Mouse (Mus musculus) yolk sac, embryonic 10.5 days (tissue): ENCODE results near the gene Lrrc57.
"Not testable (repeated sequence)": the region's sequence is repeated elsewhere in the genome, so short reads cannot be mapped to it uniquely, and the experiment has no call there.

Experiments
- DNase-seq: peaks from one replicate; pipeline ENCODE4 v3.0.0-alpha.2; 2017; ENCODE audit warnings: low spot score

The Lrrc57 gene

DNA sequence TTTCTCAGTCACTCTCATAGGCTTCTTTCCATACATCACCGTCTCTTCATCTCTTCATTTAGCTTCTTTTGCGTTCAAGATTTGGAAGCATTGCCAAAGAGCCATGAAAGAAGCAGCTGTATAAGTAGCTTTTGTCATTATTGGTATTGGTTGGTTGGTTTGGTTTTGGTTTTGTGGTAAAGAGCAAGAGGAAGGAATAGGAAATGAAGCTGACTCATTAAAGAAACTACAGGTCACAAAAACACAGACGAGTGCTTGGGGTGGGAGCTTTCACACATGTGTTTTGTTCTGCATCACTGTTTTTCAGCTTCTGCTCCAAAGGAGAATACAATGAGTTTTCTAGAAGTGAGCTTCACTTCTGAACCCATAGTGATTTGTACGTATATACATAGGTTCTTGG, 9.8 kb downstream of the Lrrc57 start:
- DNase-seq = no peak

DNA sequence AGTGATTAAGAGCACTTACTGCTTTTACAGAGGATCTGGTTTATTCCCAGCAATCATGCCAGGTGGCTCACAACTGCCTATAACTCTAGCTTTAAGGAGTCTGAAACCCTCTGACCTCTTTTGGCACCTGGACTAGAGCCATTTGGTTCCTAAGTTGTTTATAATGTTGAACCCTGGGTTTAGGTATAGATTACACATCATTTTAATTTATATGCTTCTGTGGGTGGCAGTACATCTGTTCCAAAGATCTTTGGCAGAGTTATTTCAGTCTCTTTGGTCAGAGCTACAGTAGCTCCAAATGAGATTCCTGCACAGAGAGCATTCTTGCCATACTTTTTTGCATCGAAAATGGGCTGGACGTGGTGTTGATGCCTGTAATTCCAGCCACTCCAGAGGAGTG, 11.6 kb downstream of the Lrrc57 start:
- no peak for DNase-seq

DNA sequence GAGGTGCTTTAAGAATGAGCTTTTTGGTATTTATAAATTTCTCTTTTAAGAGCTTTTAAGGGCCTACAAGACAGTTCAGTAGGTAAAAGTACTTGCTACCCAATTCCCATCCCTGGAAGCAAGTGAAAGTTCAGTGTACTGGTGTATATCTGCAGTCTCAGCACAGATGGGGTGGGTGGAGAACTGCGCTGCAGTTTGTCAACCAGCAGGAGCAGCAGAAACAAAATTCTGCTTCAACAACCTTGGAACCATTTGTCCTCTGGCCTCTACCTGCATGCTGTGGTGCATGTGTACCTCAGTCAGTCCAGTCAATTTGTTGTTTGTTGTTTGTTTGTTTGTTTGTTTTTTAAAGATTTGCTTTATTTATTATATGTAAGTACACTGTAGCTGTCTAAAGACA, 17.1 kb downstream of the Lrrc57 start:
- no peak for DNase-seq

DNA sequence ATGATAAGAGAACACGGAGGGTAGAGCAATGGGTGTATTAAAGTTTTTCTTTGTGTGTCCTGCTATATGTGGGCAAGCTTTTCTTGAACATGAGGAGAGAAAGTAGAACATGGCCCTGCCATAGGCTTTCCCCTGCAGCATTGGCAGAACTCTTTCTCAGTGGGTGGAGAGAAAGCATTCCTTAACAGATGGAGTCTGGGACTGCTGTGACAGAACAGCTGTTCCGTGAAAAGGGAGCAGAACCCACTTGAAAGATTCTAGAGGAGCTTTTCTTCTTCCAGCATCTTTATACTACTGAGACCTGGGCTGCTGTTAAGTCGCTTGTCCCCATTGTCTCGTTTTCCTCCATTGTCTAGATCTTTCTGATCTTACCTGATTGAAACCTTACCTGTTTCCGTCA, 19.6 kb downstream of the Lrrc57 start:
- DNase-seq = no peak

DNA sequence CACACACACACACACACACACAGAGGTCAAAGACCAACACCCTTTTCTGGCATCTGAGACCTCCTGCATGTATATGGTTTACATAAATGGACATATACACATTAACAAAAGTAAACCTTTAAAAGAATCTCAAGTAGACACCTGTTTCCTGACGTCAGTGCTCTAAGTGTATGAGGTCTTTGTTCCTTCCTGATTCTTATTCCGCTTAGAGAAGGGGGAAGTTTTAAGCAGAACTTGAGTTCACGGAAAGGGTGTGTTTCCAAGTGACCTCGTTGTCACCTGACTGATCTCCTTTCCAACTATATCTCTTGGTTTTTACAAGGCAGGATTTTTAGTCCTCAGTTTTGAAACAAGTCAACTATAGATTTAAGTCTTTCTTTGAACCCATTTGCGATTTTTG, 31.0 kb downstream of the Lrrc57 start:
- DNase-seq = no peak

DNA sequence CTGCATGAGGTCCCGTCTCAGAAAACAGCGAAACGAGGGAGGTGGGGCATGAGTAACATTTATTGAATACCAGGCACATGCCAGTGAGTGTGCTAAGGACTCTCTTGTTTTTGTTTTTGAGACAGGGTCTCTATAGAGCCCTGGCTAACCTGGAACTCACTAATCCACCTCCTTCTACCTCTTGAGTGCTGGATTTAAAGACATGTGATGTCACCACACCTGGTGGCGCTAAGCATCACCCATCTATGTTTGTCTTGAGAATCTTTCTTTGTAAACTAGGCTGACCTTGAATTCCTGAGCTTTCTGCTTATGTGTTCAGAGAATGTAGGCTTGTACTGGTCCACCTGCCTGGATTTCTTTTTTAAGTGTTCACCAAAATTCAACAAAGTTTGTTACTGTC, 31.5 kb downstream of the Lrrc57 start:
- no peak for DNase-seq

DNA sequence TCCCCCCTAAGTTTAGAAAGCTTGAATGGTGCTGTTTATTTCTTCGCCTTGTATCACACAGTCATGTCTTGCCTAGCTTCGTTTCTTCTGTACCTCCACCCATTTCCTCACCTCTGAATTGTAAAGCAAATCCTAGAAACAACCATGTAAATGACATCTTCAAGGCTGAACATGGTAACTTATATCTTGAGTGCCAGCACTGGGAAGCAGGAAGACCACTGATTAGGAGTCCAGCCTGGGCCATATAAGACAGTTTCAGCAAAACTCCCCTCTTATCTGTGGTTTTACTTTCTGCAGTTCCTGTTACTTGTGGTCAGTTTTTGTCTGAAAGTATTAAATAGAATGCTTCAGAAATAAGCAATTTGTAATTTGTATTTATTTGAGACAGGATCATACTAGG, 33.3 kb downstream of the Lrrc57 start:
- DNase-seq = no peak

DNA sequence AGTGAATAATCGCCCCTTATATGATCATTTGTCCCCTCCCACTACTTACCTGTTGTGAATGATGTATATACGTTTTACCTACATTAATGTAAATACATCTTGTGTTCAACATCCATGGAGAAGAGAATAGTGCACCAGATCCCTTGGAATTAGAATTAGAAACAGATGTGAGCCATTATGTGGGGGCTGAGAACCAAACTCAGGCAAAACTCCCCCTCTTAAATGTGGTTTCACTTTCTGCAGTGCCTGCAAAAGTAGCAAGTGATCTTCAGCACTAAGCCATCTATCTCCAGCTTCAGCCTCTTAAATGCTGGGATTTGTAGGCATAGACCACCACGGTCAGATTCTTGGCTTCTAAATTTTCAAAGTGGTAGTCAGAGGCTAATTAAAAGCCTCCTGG, 34.2 kb downstream of the Lrrc57 start:
- no peak for DNase-seq

DNA sequence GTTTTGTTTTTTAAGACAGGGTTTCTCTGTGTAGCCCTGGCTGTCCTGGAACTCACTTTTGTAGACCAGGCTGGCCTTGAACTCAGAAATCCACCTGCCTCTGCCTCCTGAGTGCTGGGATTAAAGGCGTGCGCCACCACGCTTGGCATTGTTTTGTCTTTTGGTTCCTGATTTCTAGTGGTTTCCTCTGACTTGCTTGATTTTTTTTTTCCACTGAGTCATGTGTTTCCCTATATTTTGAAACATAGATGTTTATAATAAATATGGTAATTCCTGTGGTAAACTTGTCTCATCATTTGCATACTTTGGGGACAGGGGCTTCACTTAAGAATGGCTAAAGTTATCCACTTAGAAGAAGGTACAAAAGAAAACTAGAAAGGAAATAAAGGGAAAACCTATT, 37.2 kb downstream of the Lrrc57 start:
- not testable (repeated sequence) for DNase-seq

DNA sequence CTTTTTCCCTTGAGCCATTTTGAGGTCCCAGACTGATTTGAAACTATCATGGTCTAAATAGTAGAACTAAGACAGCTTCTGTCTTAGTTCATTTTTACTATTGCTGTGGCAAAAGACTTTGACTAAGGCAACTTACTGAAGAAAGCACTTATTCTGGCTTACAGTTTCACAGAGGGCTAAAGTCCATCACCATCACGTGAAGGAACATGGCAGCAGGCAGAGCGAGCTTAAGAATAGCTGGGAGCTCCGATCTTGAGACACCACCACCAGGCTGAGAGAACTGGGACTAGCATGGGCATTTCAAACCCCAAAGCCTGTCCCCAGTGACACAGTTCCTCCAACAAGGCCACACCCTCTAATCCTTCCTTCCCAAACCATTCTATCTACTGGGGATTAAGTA, 38.2 kb downstream of the Lrrc57 start:
- DNase-seq = peak; percentile 39

DNA sequence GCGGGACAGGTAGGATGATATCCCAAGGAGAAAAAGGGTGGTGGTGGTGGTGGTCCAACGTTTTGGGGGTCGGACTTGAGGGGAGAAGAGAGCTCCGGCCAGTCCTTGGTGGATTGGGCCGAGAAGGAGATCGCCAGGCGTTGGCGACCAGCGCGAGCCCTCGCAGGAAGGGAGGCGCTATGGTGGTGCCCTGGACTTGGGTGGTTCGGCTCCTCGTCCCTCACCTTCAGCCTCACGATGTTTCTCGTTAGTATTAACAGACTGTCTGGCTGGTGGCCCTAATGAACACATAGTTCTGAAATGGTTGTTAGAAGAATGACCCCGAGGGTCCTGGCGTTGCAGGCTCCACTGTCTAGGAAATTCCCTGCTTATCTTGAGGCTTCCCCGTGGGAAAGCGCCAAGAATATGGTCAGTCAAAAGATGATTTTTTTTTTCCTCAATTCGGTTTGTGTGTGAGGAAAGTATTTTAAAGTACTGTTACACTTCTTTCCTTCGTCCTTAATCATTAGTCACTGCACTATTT, 41.5 kb downstream of the Lrrc57 start:
- no peak for DNase-seq

DNA sequence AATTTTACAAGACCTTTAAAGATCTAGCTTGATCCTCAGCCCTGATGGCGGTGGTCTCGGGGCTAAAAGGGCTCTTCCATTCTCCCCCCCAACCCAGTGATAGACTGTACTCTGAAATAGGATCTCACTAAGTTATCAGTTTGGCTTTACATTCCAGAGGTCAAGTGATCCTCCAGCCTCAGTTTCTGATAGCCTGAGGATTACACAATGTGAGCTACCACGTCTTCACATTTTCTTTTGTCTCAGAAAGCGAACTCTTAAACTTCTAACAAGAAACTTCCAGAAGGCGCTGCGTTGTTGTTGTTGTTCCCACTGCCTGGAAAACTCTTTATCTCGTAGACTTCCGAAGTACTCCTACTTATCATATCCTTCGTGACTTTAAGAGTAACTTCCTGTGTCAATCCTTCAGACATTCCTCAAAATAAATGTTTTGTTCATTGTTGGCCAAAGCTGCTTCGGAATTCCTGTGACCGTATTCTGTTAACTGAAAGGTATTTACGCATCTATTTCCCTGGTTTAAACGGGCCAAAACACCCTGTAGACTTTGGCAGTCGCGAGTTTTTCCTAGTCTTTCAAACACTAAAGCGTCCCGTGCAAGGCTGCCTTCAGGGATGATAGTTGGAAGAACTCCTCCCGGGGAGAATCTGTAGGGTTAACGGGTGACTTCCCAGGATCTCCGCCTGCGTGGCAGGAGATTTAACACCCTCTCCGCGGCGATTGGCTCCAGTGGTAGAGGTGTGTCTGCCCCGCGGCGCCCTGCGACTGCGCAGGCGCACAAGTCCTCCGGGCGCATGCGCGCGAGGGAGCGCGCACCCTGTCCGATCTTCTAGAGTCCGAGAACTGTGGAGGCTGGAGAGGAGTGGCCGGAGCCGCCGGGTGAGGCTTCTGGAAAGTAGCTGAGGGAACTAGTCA, 42.2 kb downstream of the Lrrc57 start, which contains the start of gene Snap23:
Snap23 (plus strand) TSS at position 786 of the 912 bp plus-strand sequence.
- DNase-seq = peak; percentile 97

DNA sequence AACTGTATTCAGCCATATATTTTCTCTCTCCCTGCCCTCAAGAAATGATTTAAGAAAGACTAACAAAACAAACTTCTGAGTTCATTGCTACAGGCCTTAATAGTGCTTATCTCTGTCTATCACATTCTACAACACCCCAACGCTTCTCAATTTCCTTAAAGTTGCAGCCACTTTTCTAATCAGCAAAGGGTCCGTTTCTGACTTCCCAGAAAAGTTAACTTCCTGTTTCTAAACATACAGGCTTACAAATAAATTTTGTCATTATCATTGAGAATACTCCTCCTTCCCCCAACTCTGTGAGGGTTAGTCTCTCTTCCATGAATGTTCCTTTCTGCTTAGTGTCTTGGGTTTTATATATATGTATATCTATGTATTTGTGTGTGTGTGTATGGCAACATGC, 44.0 kb downstream of the Lrrc57 start:
- no peak for DNase-seq

DNA sequence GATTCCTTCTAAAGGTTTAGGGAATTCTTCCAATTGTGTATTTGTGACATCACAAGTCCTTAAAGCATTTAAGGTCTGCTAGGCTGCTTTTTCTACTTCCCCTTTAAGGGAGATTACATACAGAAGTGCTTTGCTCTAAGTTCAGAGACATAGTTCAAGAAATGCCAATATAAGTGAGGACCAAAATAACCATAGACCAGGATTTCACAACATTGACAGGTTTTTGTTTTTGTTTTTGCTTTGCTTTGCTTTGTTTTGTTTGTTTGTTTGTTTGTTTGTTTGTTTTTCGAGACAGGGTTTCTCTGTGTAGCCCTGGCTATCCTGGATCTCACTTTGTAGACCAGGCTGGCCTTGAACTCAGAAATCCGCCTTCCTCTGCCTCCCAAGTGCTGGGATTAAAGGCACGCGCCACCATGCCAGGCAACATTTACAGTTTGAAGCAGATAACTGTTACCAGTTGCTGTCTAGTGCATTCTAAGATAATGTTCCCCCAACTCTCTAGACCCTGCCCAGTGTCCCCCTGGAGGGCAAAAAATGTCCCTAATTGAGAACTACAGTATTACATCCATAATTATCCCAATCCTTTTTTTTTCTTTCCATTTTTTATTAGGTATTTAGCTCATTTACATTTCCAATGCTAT, 44.7 kb downstream of the Lrrc57 start:
- DNase-seq = not testable (repeated sequence)

DNA sequence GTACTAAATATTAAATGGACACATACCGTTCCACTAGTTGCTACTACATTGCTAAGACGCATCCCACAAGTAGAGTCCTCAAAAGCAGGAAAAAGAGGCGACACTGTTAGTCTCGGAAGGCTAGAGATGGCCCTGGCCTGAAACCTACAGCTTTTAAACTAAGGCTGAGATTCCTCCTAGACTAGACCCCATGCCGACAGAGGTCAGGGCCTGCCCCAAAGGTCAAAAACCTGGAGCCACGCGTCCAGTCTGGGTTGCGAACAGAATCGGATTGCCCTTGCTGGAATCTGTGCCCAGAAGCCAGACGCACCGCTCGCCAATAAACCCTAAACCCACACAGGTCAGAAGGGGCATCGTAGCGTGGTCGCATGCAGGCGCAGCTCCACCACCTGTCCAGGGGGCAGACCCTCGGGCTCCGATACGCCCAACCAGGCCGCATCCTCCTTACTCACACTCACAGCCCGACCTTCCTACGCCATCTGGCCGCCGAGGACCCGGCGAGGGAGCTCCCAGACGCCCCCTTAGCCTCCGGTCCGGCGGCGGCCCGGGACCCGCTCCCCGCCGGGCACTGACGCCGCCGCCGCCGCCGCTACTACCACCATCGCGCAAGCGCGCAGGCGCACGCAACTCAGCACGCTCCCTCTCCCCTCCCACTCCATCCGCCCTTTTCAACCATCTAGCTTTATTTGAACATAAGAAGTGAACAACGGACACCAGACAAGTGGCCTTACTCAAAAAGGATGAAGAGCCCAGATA, 45.9 kb downstream of the Lrrc57 start, which contains the start of gene Zfp106:
Zfp106 (minus strand) TSS at position 609 of the 756 bp plus-strand sequence.
- DNase-seq = peak; percentile 90

DNA sequence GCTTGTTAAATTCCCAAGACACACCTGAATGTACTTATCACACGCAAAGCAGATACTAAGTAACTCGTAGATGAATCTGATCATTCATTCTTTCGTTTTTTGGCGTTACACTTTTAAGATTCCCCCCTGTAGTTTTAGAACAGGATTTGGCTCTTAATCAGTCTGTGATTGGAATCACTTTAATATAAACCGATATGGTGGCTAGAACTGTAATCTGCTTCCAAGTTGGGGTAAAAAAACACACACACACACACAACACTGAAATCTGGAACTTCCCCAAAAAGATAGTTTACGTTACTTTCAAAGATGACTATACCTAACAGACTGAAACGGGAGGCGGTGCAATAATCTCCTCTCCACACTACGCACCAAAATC, 46.5 kb downstream of the Lrrc57 start:
- DNase-seq = no peak

DNA sequence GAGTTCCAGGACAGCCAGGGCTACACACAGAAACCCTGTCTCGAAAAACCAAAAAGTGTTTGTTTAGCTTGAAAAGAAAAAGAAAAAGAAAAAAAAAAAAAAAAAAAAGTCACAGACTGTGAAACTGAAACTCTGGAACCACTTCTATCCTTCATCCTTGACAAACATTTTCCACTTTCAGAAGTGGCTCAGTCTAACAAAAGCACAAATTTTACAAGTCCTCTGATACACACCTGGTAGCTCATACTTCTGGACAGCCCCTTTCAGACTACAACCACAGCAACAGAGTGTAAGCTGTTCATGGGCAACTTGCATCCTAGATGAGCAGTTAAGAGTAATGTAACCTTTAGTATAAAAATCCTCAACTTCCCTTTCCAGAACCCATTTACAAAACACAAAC, 47.8 kb downstream of the Lrrc57 start:
- no peak for DNase-seq

DNA sequence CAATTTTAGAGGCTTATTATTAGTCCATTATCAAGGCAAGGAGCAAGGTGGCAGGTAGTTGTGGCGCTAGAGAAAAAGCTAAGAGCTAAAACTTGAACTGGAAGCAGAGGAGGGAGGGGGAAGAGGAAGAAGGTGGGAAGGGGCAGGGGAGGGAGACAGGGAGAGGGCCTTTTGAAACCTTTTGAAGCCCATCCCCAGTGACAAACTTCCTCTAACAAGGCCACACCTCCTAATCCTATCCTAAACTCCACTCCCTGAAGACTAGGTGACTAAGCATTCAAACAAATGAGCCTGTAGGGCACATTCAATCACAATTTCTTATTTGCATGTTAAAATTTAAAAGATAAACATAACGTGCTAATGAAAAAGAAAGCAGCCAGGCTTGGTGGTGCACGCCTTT, 50.5 kb downstream of the Lrrc57 start:
- DNase-seq = no peak

DNA sequence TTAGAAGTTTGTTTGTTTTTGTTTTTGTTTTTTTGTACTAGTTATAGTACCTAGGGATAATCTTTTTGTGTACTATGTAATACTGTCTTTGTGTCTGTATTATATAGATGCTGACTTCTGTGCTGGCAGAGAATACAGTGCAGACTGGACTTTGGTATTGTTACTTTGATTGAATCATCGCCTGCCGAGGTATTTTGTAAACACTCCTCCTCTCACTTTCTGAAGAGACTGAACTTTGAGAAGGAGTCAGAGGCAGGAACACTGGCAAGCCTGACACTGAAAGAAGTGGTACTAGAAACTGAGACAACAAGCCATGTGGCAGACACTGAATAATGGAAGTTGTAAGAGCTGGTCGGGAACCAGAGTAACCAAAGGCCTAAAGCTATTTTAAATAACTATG, 52.5 kb downstream of the Lrrc57 start:
- no peak for DNase-seq
